Mouse (Mus musculus) heart, embryonic 10.5 days (tissue): ENCODE measurements around the gene Rtkn2. TPM values are rescaled to one million over a fixed set of nuclear protein-coding genes. Genes with fewer than 3 reads are reported as not detected.
"Not testable (repeated sequence)": the region's sequence is repeated elsewhere in the genome, so short reads cannot be mapped to it uniquely, and the experiment has no call there.

Source experiments
- DNase-seq: peaks from one replicate; pipeline ENCODE4 v3.0.0-alpha.2; 2017; ENCODE audit warnings: low spot score
- H3K27ac ChIP-seq: fragments of 300-500 bp; sonication (generic); 2 replicates; pipeline ENCODE4 v1.5.1; 2016; ENCODE audit warnings: mild to moderate bottlenecking
- H3K27me3 ChIP-seq: fragments of 300-500 bp; sonication (generic); 2 replicates; pipeline ENCODE4 v1.6.1; 2016; ENCODE audit warnings: mild to moderate bottlenecking; ENCODE audit not compliant: poor library complexity, insufficient read depth, severe bottlenecking
- H3K36me3 ChIP-seq: fragments of 300-500 bp; sonication (generic); 2 replicates; pipeline ENCODE4 v1.6.1; 2016; ENCODE audit warnings: mild to moderate bottlenecking, moderate library complexity
- H3K4me1 ChIP-seq: fragments of 300-500 bp; sonication (generic); 2 replicates; pipeline ENCODE4 v1.6.1; 2016; ENCODE audit warnings: mild to moderate bottlenecking
- H3K4me3 ChIP-seq: fragments of 300-500 bp; sonication (generic); 2 replicates; pipeline ENCODE4 v1.5.1; 2016; ENCODE audit warnings: mild to moderate bottlenecking, moderate library complexity
- H3K9me3 ChIP-seq: fragments of 300-500 bp; sonication (generic); 2 replicates; pipeline ENCODE4 v1.6.1; 2016; ENCODE audit warnings: mild to moderate bottlenecking, moderate library complexity
- WGBS: fragments of 180-500 bp; shearing (Covaris S2); methylation state at CpG from one replicate; pipeline ENCODE4 v1.1.7; 2016; 5-methylcytosine and 5-hydroxymethylcytosine counted together
- polyA plus RNA-seq: library from polyadenylated mRNA; unstranded; fragments of >200 nt; fragmentation: Nextera tagmentation; extraction: Ambion mirVana; gene quantifications from 2 replicates; pipeline ENCODE4 v1.2.1, GENCODE M21; 2016

Rtkn2 gene
- polyA plus RNA-seq, 1 experiment from 2014 or later = 7.1 TPM

GRCm38 (mm10) chr10:68093496-68093895 lies 114.1 kb downstream of the Rtkn2 start:
- DNase-seq = no peak

GRCm38 (mm10) chr10:68095136-68095535 lies 115.8 kb downstream of the Rtkn2 start:
- no peak overlapping the region for H3K27ac ChIP-seq
- peaks cover 10% of the 10 kb centered on the region for H3K4me1 ChIP-seq
- H3K9me3 ChIP-seq = no peaks in the 10 kb centered on the region
- WGBS = 30% methylated on average over 2 of the region's 2 CpGs
- no peaks in the 10 kb centered on the region for H3K27me3 ChIP-seq
- DNase-seq = no peak
- H3K4me3 ChIP-seq = no peak overlapping the region
- peaks cover 43% of the 10 kb centered on the region for H3K36me3 ChIP-seq

More at GRCm38 (mm10) chr10:68093496-68093895, 114.1 kb downstream of the Rtkn2 start:
- no peaks in the 10 kb centered on the region for H3K9me3 ChIP-seq
- no peaks in the 10 kb centered on the region for H3K27me3 ChIP-seq
- no peak overlapping the region for H3K4me3 ChIP-seq
- peaks cover 10% of the 10 kb centered on the region for H3K4me1 ChIP-seq
- H3K27ac ChIP-seq = no peak overlapping the region
- 91% methylated on average over 3 of the region's 3 CpGs for WGBS
- H3K36me3 ChIP-seq = peaks cover 37% of the 10 kb centered on the region

- Histone ChIP-seq H3K27ac (no peak overlapping the region), H3K4me1 (peaks cover 2% of the 10 kb centered on the region), H3K27me3 (no peaks in the 10 kb centered on the region), H3K36me3 (peaks cover 52% of the 10 kb centered on the region), H3K9me3 (no peaks in the 10 kb centered on the region), H3K4me3 (no peak overlapping the region)
- WGBS = 90% methylated on average over 12 of the region's 12 CpGs
- DNase-seq = no peak
These were observed 117.0 kb downstream of the Rtkn2 start for GRCm38 (mm10) chr10:68096395-68096794.

DNA sequence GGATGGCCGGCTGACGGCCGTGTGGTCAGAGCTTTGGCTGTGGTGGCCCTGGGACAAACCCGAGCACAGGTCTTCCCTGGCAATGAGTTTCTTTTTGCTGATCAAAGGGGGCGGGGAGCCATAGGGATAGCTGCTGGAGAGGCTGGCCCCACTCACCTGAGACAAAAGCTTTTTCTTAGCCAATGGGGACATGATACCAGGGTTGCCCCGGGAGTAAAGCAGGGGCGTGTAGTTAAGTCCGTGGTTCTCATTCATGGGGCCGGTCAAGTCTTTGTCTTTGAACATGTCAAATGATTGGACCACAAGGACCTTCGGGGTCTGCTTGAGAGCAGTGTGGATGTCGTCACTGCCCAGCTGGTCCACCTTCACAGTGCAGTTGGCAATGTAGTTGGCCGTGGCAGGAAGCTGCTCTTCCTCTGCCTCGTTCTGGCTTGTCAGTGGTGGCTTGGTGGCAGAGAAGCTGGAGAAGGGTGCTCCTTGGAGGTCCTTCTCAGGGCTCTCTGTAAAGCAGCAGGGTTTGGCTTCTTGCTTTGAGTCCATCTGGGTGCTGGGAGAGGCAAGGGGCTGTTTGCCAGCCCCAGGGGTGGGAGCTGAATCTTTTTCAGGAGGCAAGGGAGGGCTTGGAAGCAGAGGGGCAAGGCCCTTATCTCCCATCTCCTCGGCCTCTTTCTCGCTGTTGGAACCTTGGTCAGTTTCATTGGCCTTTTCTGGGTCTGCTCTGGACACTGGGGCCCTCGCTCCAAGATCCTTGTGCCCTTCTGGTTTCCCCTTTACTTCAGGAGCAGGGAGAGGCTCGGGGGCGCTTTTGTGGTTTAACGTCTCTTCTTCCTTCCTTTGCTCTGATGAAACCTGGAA lies 118.7 kb downstream of the Rtkn2 start:
- no peak overlapping the region for H3K4me3 ChIP-seq
- 90% methylated on average over 19 of the region's 19 CpGs for WGBS
- no peaks in the 10 kb centered on the region for H3K27me3 ChIP-seq
- peak; percentile 52 for DNase-seq
- no peaks in the 10 kb centered on the region for H3K9me3 ChIP-seq
- no peaks in the 10 kb centered on the region for H3K4me1 ChIP-seq
- H3K27ac ChIP-seq = no peak overlapping the region
- H3K36me3 ChIP-seq = peaks cover 54% of the 10 kb centered on the region

DNA sequence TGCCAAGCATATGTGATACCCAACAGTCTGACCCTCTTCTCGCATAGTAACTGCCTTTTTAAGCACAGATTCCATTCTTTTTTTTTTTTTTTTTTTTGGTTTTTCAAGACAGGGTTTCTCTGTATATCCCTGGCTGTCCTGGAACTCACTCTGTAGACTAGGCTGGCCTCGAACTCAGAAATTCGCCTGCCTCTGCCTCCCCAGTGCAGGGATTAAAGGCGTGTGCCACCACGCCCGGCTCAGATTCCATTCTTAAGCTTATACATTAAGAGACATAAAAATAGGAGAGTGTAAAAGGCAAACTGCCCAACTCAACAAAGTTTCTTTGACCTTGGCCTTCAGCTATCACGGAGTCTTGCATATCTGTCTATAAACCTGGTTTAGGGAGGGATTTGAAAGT lies 120.4 kb downstream of the Rtkn2 start:
- WGBS = 87% methylated on average over 7 of the region's 7 CpGs
- Histone ChIP-seq H3K4me1 (peaks cover 10% of the 10 kb centered on the region), H3K36me3 (peaks cover 50% of the 10 kb centered on the region)
- not testable (repeated sequence) for H3K9me3 ChIP-seq, H3K27ac ChIP-seq, H3K4me3 ChIP-seq, H3K27me3 ChIP-seq
- peak; percentile 6 for DNase-seq

DNA sequence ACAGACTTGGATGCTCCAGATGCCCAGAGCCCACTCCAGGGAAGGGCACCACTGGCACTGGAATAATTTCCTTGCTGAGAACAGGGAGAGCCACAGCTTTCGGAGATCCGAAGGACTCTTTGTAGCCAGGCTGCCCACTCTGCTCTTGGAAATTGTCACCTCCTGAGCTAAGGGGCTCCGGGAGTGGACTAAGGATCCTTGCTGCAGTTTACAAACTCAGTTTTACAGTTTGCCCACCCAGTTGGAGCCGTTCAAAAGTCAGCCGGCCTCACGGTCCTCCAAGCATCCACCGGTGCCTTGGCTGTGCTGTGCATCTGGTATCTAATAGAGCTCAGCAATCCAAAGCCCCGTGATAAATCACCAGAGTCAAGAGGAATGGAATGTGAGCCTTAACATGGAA lies 121.1 kb downstream of the Rtkn2 start:
- H3K27ac ChIP-seq = no peak overlapping the region
- WGBS = 76% methylated on average over 8 of the region's 8 CpGs
- H3K27me3 ChIP-seq = no peaks in the 10 kb centered on the region
- H3K4me1 ChIP-seq = peaks cover 16% of the 10 kb centered on the region
- no peak overlapping the region for H3K4me3 ChIP-seq
- H3K9me3 ChIP-seq = no peaks in the 10 kb centered on the region
- DNase-seq = peak; percentile 68
- H3K36me3 ChIP-seq = peaks cover 43% of the 10 kb centered on the region

GRCm38 (mm10) chr10:68101251-68101650 lies 121.9 kb downstream of the Rtkn2 start:
- Histone ChIP-seq H3K27ac (no peak overlapping the region), H3K4me1 (peaks cover 21% of the 10 kb centered on the region), H3K27me3 (no peaks in the 10 kb centered on the region), H3K9me3 (no peaks in the 10 kb centered on the region), H3K4me3 (no peak overlapping the region), H3K36me3 (peaks cover 40% of the 10 kb centered on the region)
- DNase-seq = peak; percentile 9
- 81% methylated on average over 4 of the region's 4 CpGs for WGBS

- no peak overlapping the region for H3K4me3 ChIP-seq
- H3K4me1 ChIP-seq = peaks cover 21% of the 10 kb centered on the region
- H3K9me3 ChIP-seq = no peaks in the 10 kb centered on the region
- H3K27ac ChIP-seq = no peak overlapping the region
- H3K27me3 ChIP-seq = no peaks in the 10 kb centered on the region
- WGBS = 81% methylated on average over 6 of the region's 6 CpGs
- H3K36me3 ChIP-seq = peaks cover 27% of the 10 kb centered on the region
- peak; percentile 41 for DNase-seq
These were observed 123.2 kb downstream of the Rtkn2 start for GRCm38 (mm10) chr10:68102566-68102965.

DNA sequence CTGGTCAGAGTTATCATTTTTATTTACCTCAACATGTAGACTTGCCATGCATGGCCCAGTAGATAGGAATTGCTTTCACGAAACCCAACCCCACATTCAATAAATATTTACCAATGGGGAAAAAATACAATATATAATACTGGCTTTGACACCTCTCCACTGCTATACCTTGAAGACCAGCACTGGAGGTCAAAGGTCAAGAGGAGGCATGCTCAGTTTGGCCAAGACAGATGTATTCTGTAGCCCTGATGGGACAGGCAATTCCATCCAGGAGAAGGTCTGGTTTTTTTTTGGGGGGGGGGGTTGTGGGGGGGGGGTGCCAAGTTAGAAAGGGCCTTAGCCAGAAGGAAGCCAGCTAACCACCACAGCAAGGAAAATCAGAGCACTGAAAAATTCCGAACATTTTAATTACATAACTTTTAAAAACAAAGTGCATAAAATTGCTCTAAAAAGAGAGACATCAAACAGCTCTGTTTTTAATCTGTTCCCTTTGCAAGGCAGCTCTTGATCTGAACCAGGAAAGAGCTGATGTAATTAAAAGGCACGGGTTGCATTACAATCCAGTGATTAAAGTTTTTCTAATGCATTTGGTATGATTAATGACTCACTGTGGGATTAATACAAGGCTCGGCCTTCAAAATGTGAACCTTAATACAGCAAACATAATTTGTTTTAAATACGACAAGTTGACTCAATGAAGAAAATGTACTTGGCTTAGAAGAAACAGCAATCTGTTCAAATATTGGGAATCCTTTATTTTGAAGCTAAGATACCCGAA lies 123.9 kb downstream of the Rtkn2 start:
- H3K4me3 ChIP-seq = no peak overlapping the region
- H3K9me3 ChIP-seq = no peaks in the 10 kb centered on the region
- peak; percentile 20 for DNase-seq
- no peaks in the 10 kb centered on the region for H3K27me3 ChIP-seq
- peaks cover 21% of the 10 kb centered on the region for H3K4me1 ChIP-seq
- H3K27ac ChIP-seq = no peak overlapping the region
- peaks cover 24% of the 10 kb centered on the region for H3K36me3 ChIP-seq
- WGBS = 83% methylated on average over 6 of the region's 6 CpGs

DNA sequence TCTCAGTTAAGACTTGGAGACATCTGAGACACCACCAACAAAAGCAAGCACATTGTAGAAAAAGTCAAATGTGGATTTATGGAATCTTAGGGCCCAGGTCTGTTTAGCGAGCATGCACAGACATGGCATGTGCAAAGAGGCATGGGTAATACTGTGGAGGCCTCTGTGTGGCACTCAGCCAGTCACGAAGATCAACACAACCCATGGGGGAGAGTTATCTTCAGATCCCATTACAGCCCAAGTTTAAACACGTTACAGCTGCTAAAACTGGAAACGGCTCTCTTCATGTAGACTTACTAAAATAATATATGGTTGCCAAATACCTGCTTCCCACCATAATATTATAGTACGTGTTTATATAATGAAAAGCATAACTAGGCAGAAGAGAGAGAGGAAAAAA lies 124.6 kb downstream of the Rtkn2 start:
- Histone ChIP-seq H3K4me1 (peaks cover 21% of the 10 kb centered on the region), H3K9me3 (no peaks in the 10 kb centered on the region), H3K27me3 (no peaks in the 10 kb centered on the region), H3K36me3 (peaks cover 23% of the 10 kb centered on the region; the same call in 1 of the 2 replicates), H3K27ac (peak overlapping the region; percentile 53; the same call in 1 of the 2 replicates), H3K4me3 (no peak overlapping the region)
- WGBS = 62% methylated on average over 5 of the region's 5 CpGs
- peak; percentile 72 for DNase-seq

DNA sequence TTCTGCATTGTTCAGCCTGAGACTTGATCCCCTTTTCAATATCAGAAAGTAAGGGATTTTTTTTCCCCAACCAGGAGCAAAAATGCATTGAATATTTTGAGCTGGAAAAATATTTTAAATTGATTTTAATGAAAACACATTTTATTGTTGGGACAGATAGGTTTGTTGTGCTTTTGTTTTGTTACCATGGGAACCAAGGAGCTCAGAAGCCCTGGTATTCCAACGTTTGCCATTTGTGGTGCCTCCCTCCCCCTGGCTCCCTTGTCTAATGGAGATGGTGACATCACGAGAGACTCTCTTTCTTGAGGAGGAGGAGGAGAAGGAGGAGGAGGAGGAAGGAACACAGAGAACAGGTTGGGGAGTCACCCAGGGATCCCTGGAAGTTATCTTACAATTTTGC lies 125.1 kb downstream of the Rtkn2 start:
- WGBS = 0% methylated on average over 2 of the region's 2 CpGs
- Histone ChIP-seq H3K27me3 (no peaks in the 10 kb centered on the region), H3K36me3 (peaks cover 26% of the 10 kb centered on the region; the same call in 1 of the 2 replicates), H3K9me3 (no peaks in the 10 kb centered on the region), H3K4me3 (no peak overlapping the region), H3K4me1 (peaks cover 21% of the 10 kb centered on the region), H3K27ac (peak overlapping the region; percentile 53; the same call in 1 of the 2 replicates)
- DNase-seq = peak; percentile 77

GRCm38 (mm10) chr10:68104881-68105781 lies 125.8 kb downstream of the Rtkn2 start:
- no peak overlapping the region for H3K4me3 ChIP-seq
- H3K4me1 ChIP-seq = peaks cover 21% of the 10 kb centered on the region
- H3K36me3 ChIP-seq = peaks cover 25% of the 10 kb centered on the region; the same call in 1 of the 2 replicates
- no peaks in the 10 kb centered on the region for H3K9me3 ChIP-seq
- peak overlapping the region; percentile 53; the same call in 1 of the 2 replicates for H3K27ac ChIP-seq
- peak; percentile 61 for DNase-seq
- no peaks in the 10 kb centered on the region for H3K27me3 ChIP-seq
- 66% methylated on average over 14 of the region's 14 CpGs for WGBS
